Mouse (Mus musculus) kidney, embryonic 14.5 days (tissue): Measurements from ENCODE around the gene Psen2. TPM values are rescaled to one million over a fixed set of nuclear protein-coding genes. Genes with fewer than 3 reads are reported as not detected.

Experiments
- ATAC-seq: fragments of 200-750 bp; cut with Nextera tagmentation; 2 replicates; pipeline ENCODE4 v1.8.0; 2017; ENCODE audit warnings: moderate number of reproducible peaks, mild to moderate bottlenecking, moderate TSS enrichment, moderate library complexity; ENCODE audit not compliant: low FRiP score, low TSS enrichment
- H3K27ac ChIP-seq: fragments of 300-500 bp; sonication (generic); 2 replicates; pipeline ENCODE4 v1.5.1; 2014; ENCODE audit warnings: low read depth, mild to moderate bottlenecking, low read length, moderate library complexity, mixed read lengths
- H3K27me3 ChIP-seq: fragments of 300-500 bp; sonication (generic); 2 replicates; pipeline ENCODE4 v1.6.1; 2014; ENCODE audit warnings: mild to moderate bottlenecking, low read length; ENCODE audit not compliant: control insufficient read depth, insufficient read depth
- H3K36me3 ChIP-seq: fragments of 300-500 bp; sonication (generic); 2 replicates; pipeline ENCODE4 v1.6.1; 2014; ENCODE audit warnings: low read length, mixed read lengths; ENCODE audit not compliant: control insufficient read depth, insufficient read depth
- H3K4me1 ChIP-seq: fragments of 300-500 bp; sonication (generic); 2 replicates; pipeline ENCODE4 v1.6.1; 2014; ENCODE audit warnings: low read length, mixed read lengths; ENCODE audit not compliant: control insufficient read depth, insufficient read depth
- H3K4me2 ChIP-seq: fragments of 300-500 bp; sonication (generic); replicated peaks from 2 replicates; pipeline ENCODE4 v1.6.1; 2014; ENCODE audit warnings: low read depth, mild to moderate bottlenecking, low read length
- H3K4me3 ChIP-seq: fragments of 300-500 bp; sonication (generic); 2 replicates; pipeline ENCODE4 v1.5.1; 2014; ENCODE audit warnings: mild to moderate bottlenecking, low read length
- H3K9ac ChIP-seq: fragments of 300-500 bp; sonication (generic); 2 replicates; pipeline ENCODE4 v1.6.1; 2014; ENCODE audit warnings: low read depth, mild to moderate bottlenecking, low read length, moderate library complexity
- H3K9me3 ChIP-seq: fragments of 300-500 bp; sonication (generic); 2 replicates; pipeline ENCODE4 v1.6.1; 2016; ENCODE audit warnings: low read length; ENCODE audit not compliant: control insufficient read depth
- WGBS: fragments of 180-500 bp; shearing (Covaris S2); extraction: QIAGEN DNeasy Blood & Tissue Kit; methylation state at CpG from one replicate; pipeline ENCODE4 v1.1.7; 2014; 5-methylcytosine and 5-hydroxymethylcytosine counted together
- polyA plus RNA-seq: library from polyadenylated mRNA; unstranded; fragments of >200 nt; fragmentation: Nextera tagmentation; extraction: Ambion mirVana; gene quantifications from 2 replicates; pipeline ENCODE4 v1.2.1, GENCODE M21; 2014

Psen2 gene
- polyA plus RNA-seq, 1 experiment from 2014 or later, result 15.4 TPM

DNA sequence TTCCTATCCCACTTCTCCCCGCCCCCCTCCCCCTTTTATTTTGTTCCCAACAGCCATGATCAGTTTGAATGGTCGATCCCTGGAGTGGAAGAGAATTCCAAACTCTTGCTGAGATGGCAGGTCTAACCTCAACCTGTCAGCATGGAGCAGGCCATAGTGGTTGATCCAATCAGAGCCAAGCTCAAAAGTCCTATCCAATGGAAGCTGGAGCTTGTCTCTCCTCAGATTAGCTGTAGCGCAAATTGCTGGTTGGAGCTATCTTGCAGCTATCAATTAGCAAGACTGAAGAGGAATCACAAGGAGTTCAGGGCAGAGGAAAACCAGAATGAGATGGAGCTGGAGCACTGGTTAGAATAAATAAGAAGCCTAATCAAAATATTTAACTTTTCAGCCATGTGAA is 54.9 kb downstream of the Psen2 start:
- 90% methylated on average over 3 of the region's 3 CpGs for WGBS
- Histone ChIP-seq H3K4me3 (no peak overlapping the region), H3K9me3 (peaks cover 9% of the 10 kb centered on the region; the same call in 1 of the 2 replicates), H3K4me1 (no peaks in the 10 kb centered on the region), H3K36me3 (no peaks in the 10 kb centered on the region), H3K27me3 (no peaks in the 10 kb centered on the region), H3K9ac (no peak overlapping the region), H3K27ac (no peak overlapping the region), H3K4me2 (no peak overlapping the region)
- no peak for ATAC-seq

DNA sequence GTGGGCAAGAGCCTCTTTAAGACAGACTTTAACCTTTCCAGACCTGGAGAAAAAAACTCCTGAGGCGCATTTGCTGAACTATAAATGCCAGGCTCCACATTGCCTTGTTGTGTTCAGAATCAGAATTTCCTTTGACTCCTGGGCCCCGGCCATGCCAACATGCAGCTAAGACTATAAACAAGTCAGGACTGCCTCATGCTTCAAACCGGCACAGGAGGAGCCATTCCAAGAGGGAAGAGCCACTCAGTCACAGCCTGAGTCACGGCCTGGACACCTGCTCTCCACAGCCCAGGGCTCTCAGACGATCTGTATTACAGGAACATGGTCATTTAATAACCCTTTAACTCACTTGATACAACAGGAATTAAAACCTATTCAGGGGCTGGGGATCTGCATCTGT is 62.5 kb downstream of the Psen2 start:
- Histone ChIP-seq H3K4me2 (no peak overlapping the region), H3K4me3 (no peak overlapping the region), H3K27ac (no peak overlapping the region), H3K4me1 (no peaks in the 10 kb centered on the region), H3K9me3 (peaks cover 9% of the 10 kb centered on the region; the same call in 1 of the 2 replicates), H3K9ac (no peak overlapping the region), H3K27me3 (no peaks in the 10 kb centered on the region), H3K36me3 (no peaks in the 10 kb centered on the region)
- ATAC-seq, result no peak
- 49% methylated on average over 5 of the region's 5 CpGs for WGBS

DNA sequence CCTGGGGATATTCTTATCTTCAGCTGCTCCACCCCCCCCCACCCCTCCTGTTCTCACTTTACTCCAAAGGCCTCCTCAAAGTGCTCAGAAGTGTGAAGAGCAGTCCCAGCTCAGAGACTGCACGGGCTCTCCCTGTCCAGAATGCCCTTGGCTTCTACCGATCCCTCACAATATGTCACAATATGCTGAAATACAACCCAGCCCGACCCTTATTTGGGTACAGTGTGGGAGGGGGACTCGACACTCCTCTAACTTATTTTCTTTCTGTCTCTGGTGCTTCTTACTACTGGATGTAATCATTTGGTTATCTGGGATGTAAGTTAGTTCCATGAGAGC is 63.6 kb downstream of the Psen2 start:
- Histone ChIP-seq H3K4me3 (no peak overlapping the region), H3K9me3 (peaks cover 5% of the 10 kb centered on the region; the same call in 1 of the 2 replicates), H3K4me1 (peaks cover 4% of the 10 kb centered on the region; the same call in 1 of the 2 replicates), H3K4me2 (no peak overlapping the region), H3K27me3 (no peaks in the 10 kb centered on the region), H3K27ac (no peak overlapping the region), H3K9ac (no peak overlapping the region), H3K36me3 (no peaks in the 10 kb centered on the region)
- 61% methylated on average over 4 of the region's 4 CpGs for WGBS
- ATAC-seq, result no peak

DNA sequence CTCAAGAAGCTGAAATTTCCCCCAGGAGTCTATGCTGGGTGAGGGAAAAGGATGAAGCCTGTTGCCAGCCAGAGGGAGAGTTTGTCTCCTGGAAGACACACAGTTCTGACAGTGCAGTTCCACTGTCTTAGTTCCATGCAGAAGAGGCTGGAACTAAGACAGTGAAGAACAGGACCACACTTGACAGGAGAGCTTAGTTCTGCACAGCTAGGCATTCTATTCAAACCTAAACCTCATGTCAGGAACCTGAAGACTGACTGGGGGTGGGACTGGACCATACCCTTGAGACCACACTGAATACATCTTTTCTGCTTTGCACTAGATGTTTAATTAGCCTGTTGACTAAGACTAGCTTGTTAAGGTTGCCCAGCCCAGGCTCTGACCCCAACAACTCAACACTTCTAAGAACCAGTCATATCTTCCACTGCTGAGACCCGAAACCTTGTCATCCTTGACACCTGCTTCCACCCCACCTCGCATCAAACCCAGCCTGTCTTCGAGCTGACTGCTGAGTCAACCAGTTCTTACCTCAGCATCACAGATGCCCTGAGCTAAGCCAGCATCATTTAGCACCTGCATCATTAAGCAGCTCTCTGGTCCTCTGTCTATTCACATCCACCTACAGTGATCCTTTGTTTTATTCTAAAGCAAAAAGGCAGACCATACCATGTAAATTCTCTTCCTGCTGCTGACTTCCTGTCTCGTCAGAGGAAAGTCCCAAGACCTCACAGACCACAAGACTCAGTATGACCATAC is 64.1 kb downstream of the Psen2 start, which contains the start of gene Coq8a:
Gene Coq8a, minus strand, starts transcription at position 644 of the 756 bp plus-strand sequence.
- Histone ChIP-seq H3K4me3 (no peak within 1 kb of the TSS), H3K9me3 (no peaks in the 10 kb centered on the region), H3K4me1 (peaks cover 5% of the 10 kb centered on the region; the same call in 1 of the 2 replicates), H3K27ac (no peak within 1 kb of the TSS), H3K9ac (no peak within 1 kb of the TSS), H3K36me3 (no peaks in the 10 kb centered on the region), H3K4me2 (no peak within 1 kb of the TSS), H3K27me3 (no peaks in the 10 kb centered on the region)
- 72% methylated on average over 4 of the region's 4 CpGs for WGBS
- ATAC-seq, result no peak

DNA sequence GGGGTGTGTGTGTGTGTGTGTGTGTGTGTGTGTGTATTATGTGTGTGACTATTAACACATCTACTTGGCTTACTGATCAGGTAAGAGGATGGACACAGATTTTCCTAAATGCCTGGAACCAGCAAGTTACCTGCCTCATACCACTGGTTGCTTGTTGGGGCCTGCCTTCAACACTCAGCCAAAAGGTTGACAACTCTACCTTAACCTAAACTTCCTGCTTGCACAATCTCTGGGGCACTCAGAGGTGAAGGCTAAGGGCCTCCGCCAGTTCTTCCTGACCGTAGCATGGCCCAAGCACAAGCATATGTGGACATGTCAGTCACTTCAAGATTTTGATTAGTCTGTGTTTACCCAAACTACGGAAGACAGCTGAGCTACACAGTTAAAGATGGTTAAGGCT is 65.3 kb downstream of the Psen2 start:
- no peak overlapping the region for H3K4me2 ChIP-seq
- no peaks in the 10 kb centered on the region for H3K27me3 ChIP-seq
- H3K9ac ChIP-seq, result no peak overlapping the region
- 86% methylated on average over 3 of the region's 3 CpGs for WGBS
- H3K4me1 ChIP-seq, result peaks cover 5% of the 10 kb centered on the region; the same call in 1 of the 2 replicates
- no peaks in the 10 kb centered on the region for H3K36me3 ChIP-seq
- H3K27ac ChIP-seq, result no peak overlapping the region
- no peak for ATAC-seq
- H3K9me3 ChIP-seq, result no peaks in the 10 kb centered on the region
- no peak overlapping the region for H3K4me3 ChIP-seq

DNA sequence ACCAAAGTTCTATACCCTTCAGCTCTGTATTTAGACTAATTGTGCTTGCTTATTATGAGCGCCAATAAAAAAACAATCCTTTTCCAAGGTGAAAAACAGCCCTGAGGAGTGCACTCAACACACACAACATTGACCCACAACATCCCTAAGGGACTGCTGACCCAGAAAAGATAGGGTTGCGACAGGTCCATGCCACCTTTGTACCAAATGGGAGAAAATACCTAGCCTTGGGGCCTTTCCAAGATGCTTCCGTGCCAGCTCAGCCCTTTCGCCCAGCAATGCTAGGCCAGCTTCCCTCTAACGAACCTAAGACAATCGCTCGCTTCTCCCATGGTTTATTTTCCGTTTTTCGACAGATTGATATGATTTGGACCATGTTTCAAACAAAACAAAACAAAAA is 66.7 kb downstream of the Psen2 start:
- WGBS, result 89% methylated on average over 9 of the region's 9 CpGs
- Histone ChIP-seq H3K27me3 (no peaks in the 10 kb centered on the region), H3K4me3 (no peak overlapping the region), H3K4me2 (peak overlapping the region; percentile 46; the same call in 1 of the 2 replicates), H3K9me3 (no peaks in the 10 kb centered on the region), H3K27ac (no peak overlapping the region), H3K4me1 (peaks cover 5% of the 10 kb centered on the region; the same call in 1 of the 2 replicates), H3K36me3 (no peaks in the 10 kb centered on the region), H3K9ac (no peak overlapping the region)
- ATAC-seq, result no peak

DNA sequence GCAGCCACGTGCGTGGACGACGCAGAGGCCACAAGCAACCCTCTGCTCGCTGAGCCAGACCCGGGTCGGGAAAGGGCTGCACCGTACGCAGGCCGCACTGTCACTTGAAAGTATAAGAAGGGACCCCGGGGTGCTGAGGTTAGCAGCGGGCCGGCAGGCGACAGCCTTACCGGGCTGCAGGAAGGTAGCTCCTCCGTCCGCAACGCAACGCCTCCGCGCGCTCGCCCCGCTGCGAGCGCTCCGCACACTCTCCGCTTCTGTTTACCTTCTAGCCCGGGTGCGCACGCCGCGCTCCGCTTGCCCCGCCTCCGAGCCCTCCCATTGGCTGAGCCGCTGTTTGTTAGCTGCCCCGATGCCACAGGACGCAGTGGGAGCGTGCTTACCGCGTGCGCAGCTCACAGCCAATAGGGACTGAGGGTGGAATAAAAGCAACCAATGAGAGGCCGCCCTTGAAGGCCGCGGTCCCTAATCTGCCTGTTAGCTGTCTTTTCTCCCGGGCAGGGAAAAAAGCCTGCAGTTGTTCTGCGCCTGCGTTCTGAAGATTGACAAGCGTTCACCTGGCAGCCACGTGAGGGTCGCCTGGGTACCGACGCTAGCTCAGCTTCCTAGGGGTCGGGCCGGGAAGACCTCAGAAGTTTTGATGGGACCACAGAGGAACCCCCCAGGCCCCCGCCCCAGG is 67.4 kb downstream of the Psen2 start:
- no peaks in the 10 kb centered on the region for H3K36me3 ChIP-seq
- peak; percentile 100 for ATAC-seq
- H3K9me3 ChIP-seq, result no peaks in the 10 kb centered on the region
- H3K27ac ChIP-seq, result no peak overlapping the region
- WGBS, result under 1% methylated on average over 57 of the region's 57 CpGs
- peak overlapping the region; percentile 71 for H3K4me2 ChIP-seq
- no peaks in the 10 kb centered on the region for H3K27me3 ChIP-seq
- H3K4me1 ChIP-seq, result peaks cover 5% of the 10 kb centered on the region; the same call in 1 of the 2 replicates
- H3K9ac ChIP-seq, result peak overlapping the region; percentile 47; the same call in 1 of the 2 replicates
- peak overlapping the region; percentile 50 for H3K4me3 ChIP-seq

DNA sequence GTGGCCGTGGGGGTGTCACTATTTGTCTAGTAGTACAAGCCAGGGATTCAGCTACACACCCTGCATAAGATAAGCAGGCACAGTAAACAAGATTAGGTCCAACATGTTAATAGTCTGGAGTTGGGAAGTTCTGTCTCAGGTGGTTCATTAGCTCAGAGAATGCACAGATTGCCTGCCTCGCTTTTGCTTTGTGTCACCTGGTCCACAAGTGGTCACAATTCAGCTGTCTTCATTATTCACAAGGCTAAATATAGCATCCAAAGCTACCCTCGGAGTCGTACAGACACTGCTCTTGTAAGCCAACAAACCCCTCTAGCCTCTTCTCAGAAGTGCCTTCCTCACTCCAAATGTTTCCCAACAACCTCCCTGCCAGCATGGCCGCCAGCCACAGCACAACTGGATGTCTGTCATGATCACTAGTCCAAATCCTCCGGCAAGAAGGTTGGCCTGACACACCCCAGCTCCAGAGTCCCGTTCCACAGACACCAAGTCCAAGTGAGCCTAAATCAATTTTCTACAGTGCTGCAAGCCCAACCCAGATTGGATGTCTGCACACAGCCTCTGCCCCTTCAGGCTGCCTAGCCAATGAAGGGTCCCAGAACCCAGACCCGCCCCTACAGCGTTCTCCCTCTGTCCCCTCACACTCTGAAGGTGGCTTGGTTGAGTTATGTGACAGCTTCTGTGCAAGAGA is 68.3 kb downstream of the Psen2 start:
- 23% methylated on average over 9 of the region's 9 CpGs for WGBS
- H3K4me3 ChIP-seq, result peak overlapping the region; percentile 50
- H3K4me2 ChIP-seq, result peak overlapping the region; percentile 71
- peak overlapping the region; percentile 47; the same call in 1 of the 2 replicates for H3K9ac ChIP-seq
- no peaks in the 10 kb centered on the region for H3K27me3 ChIP-seq
- H3K9me3 ChIP-seq, result no peaks in the 10 kb centered on the region
- peak; percentile 68 for ATAC-seq
- no peak overlapping the region for H3K27ac ChIP-seq
- H3K36me3 ChIP-seq, result no peaks in the 10 kb centered on the region
- peaks cover 5% of the 10 kb centered on the region; the same call in 1 of the 2 replicates for H3K4me1 ChIP-seq
